Mouse (Mus musculus) spleen, adult 2 months (tissue): ENCODE measurements around the gene Samd13. TPM values are rescaled to one million over a fixed set of nuclear protein-coding genes. Genes with fewer than 3 reads are reported as not detected.
A peak's percentile ranks its signal among the peaks of the same experiment; 100 is the strongest.

Source experiments
- DNase-seq, 2 experiments: peaks; one replicate each; pipeline versions ENCODE4 v3.0.0 to v3.0.0-alpha.2; 2012 to 2021; ENCODE audit warnings: low spot score in 2 of 2, low read depth in 1 of 2
- H3K27ac ChIP-seq: fragments of 200-500 bp; 2 replicates; pipeline ENCODE4 v1.5.1; 2012; ENCODE audit warnings: low read length, inconsistent platforms; ENCODE audit not compliant: insufficient read depth
- H3K27me3 ChIP-seq: fragments of 200-500 bp; 2 replicates; pipeline ENCODE4 v1.6.1; 2012; ENCODE audit warnings: mild to moderate bottlenecking, moderate library complexity, low read length, inconsistent platforms; ENCODE audit not compliant: control insufficient read depth, insufficient read depth
- H3K36me3 ChIP-seq: fragments of 200-500 bp; 2 replicates; pipeline ENCODE4 v1.6.1; 2012; ENCODE audit warnings: mild to moderate bottlenecking, low read length, inconsistent platforms; ENCODE audit not compliant: control insufficient read depth, insufficient read depth
- H3K4me1 ChIP-seq: fragments of 200-500 bp; 2 replicates; pipeline ENCODE4 v1.6.1; 2011; ENCODE audit warnings: inconsistent platforms; ENCODE audit not compliant: control insufficient read depth, insufficient read depth, insufficient read length
- H3K4me3 ChIP-seq: fragments of 200-500 bp; 2 replicates; pipeline ENCODE4 v1.5.1; 2011; ENCODE audit warnings: mild to moderate bottlenecking, inconsistent platforms; ENCODE audit not compliant: insufficient read depth, insufficient read length; ENCODE audit errors: extremely low read depth
- CTCF ChIP-seq: fragments of 200-500 bp; IDR thresholded peaks from 2 replicates; pipeline ENCODE4 v1.5.1; 2011; ENCODE audit warnings: mild to moderate bottlenecking, inconsistent platforms; ENCODE audit not compliant: insufficient read depth, insufficient read length, insufficient replicate concordance; ENCODE audit errors: extremely low read depth
- POLR2A ChIP-seq: fragments of 200-500 bp; IDR thresholded peaks from 2 replicates; pipeline ENCODE4 v1.6.1; 2011; ENCODE audit warnings: low read depth, low read length, inconsistent platforms
- WGBS: fragments of 180-500 bp; shearing (Covaris S2); methylation state at CpG from one replicate; pipeline ENCODE4 v1.1.7; 2018; 5-methylcytosine and 5-hydroxymethylcytosine counted together
- polyA plus RNA-seq: library from polyadenylated mRNA; depleted of rRNA; stranded (reverse); fragments of >200 nt; gene quantifications from 2 replicates; pipeline ENCODE4 v1.2.3, GENCODE M21; 2012

The Samd13 gene
- polyA plus RNA-seq, 1 experiment, result 0.05 TPM

DNA sequence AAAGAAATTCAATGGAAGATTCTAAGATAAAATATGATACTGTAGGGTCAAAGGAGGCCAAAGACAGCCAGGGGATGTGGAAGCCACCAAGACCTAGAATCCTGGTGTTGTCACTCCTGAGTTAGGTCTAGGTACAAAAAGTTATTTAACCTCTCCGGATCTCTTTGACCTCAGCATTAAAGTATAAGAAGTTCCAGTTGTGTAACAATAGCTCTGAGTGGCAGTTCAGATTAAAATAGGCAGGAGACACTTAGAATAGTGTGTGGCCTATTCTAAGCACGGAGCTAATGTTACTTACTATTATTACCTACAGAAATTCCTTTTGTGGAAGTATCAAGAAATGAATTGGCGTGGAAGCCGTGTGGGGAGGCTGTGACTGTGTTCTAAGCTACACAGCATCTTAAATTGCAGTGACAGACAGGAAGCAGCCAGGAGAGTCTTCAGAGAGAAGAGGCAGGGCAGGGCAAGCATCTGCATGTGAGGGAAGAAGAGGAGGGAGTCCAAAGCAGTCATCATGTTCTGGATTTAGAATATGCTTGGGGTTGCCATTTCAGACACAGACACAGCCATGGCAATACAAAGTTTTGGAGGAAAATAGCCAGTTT is 1.8 kb upstream of the Samd13 start:
- WGBS, result 66% methylated on average over 4 of the region's 4 CpGs
- TF ChIP-seq CTCF (no peak), POLR2A (no peak)
- Histone ChIP-seq H3K27me3 (0 out of 2 replicates have a peak, but pooled peaks cover 4% of the 10 kb centered on the region), H3K4me3 (no peak overlapping the region), H3K27ac (no peak overlapping the region), H3K36me3 (no peaks in the 10 kb centered on the region), H3K4me1 (peaks cover 2% of the 10 kb centered on the region)
- no peak for DNase-seq

- Histone ChIP-seq H3K4me3 (no peak overlapping the region), H3K27me3 (0 out of 2 replicates have a peak, but pooled peaks cover 4% of the 10 kb centered on the region), H3K4me1 (peaks cover 2% of the 10 kb centered on the region), H3K36me3 (no peaks in the 10 kb centered on the region), H3K27ac (no peak overlapping the region)
- DNase-seq, result no peak
- 70% methylated on average over 8 of the region's 8 CpGs for WGBS
- TF ChIP-seq POLR2A, result no peak
- no peak for TF ChIP-seq CTCF
Observed at GRCm38 (mm10) chr3:146686428-146686827, 1.0 kb upstream of the Samd13 start.

- Histone ChIP-seq H3K27ac (no peak overlapping the region), H3K4me3 (no peak overlapping the region), H3K4me1 (peaks cover 2% of the 10 kb centered on the region), H3K27me3 (0 out of 2 replicates have a peak, but pooled peaks cover 4% of the 10 kb centered on the region), H3K36me3 (no peaks in the 10 kb centered on the region)
- no peak for DNase-seq
- TF ChIP-seq CTCF (no peak), POLR2A (no peak)
- 49% methylated on average over 2 of the region's 2 CpGs for WGBS
Observed at GRCm38 (mm10) chr3:146683095-146683494, 2.3 kb downstream of the Samd13 start.

GRCm38 (mm10) chr3:146682140-146682651 is 3.2 kb downstream of the Samd13 start:
- TF ChIP-seq POLR2A (no peak), CTCF (no peak)
- Histone ChIP-seq H3K27ac (no peak overlapping the region), H3K27me3 (0 out of 2 replicates have a peak, but pooled peaks cover 4% of the 10 kb centered on the region), H3K4me1 (peaks cover 2% of the 10 kb centered on the region), H3K4me3 (peak overlapping the region; percentile 1; the same call in 1 of the 2 replicates), H3K36me3 (no peaks in the 10 kb centered on the region)
- WGBS, result 14% methylated on average over 13 of the region's 13 CpGs
- DNase-seq, result peak in 1 of 2 experiments; percentile 8

GRCm38 (mm10) chr3:146681696-146682095 is 3.7 kb downstream of the Samd13 start:
- Histone ChIP-seq H3K27ac (no peak overlapping the region), H3K4me3 (no peak overlapping the region), H3K27me3 (0 out of 2 replicates have a peak, but pooled peaks cover 4% of the 10 kb centered on the region), H3K4me1 (peaks cover 2% of the 10 kb centered on the region), H3K36me3 (no peaks in the 10 kb centered on the region)
- DNase-seq, result no peak
- WGBS, result 38% methylated on average over 8 of the region's 8 CpGs
- no peak for TF ChIP-seq CTCF

DNA sequence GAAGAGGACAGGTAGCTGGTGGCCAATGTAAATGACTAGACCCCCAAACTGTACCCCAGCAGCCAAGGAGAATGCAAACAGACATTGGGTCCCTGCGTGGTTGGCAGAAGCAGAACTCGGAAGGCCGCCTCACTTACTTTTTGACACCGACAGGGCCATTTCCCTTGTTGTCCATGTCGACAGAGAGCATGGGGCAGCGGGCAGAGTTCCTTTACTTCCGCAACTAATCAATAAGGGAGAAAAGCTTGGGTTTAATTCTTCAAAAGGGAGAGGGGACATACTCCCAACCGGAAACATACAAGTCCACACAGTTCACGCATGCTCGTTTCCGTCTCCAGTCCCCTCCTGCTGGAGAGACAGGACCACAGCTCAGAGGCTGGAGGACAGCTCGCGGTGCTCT is 4.8 kb downstream of the Samd13 start:
- TF ChIP-seq POLR2A (no peak), CTCF (no peak)
- no peak overlapping the region for H3K27ac ChIP-seq
- no peak for DNase-seq
- H3K36me3 ChIP-seq, result no peaks in the 10 kb centered on the region
- H3K4me3 ChIP-seq, result no peak overlapping the region
- H3K27me3 ChIP-seq, result 0 out of 2 replicates have a peak, but pooled peaks cover 4% of the 10 kb centered on the region
- 92% methylated on average over 13 of the region's 13 CpGs for WGBS
- H3K4me1 ChIP-seq, result peaks cover 2% of the 10 kb centered on the region

GRCm38 (mm10) chr3:146679646-146680045 is 5.7 kb downstream of the Samd13 start:
- Histone ChIP-seq H3K4me1 (no peaks in the 10 kb centered on the region), H3K27ac (no peak overlapping the region), H3K4me3 (no peak overlapping the region), H3K27me3 (no peaks in the 10 kb centered on the region), H3K36me3 (no peaks in the 10 kb centered on the region)
- DNase-seq, result no peak
- TF ChIP-seq CTCF, result no peak
- no peak for TF ChIP-seq POLR2A
- WGBS, result 94% methylated on average over 16 of the region's 16 CpGs
